Mouse (Mus musculus): ENCODE data around the gene Dph5. TPM values are rescaled to one million over a fixed set of nuclear protein-coding genes. Genes with fewer than 3 reads are reported as not detected.

Dph5 gene
- polyA plus RNA-seq, 1 experiment: 8.8 TPM

DNA sequence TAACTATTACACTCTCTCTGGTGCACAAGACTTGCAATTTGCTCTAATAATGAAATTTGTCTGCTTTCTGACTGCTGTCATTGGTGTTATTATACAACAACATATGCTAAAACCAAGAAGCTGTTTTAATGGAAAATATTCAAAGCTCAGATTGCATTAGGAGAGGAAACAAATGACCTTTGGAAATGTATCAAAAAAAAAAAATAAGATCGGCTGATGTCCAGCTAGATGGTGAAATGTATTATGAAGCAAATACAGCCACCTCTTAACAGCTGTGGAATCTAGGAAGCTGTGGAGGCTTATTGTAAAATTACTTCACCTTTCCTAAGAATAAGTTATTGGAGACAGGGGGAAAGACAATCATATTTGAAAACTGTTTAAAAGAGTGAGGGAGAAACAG lies 3.6 kb upstream of the Dph5 start:
- Histone ChIP-seq H3ac (ENCODE audit: control insufficient read depth, insufficient read length) (no peak overlapping the region), H3K36me3 (ENCODE audit: control insufficient read depth, insufficient read depth) (no peaks in the 10 kb centered on the region), H3K27me3 (ENCODE audit: control insufficient read depth, insufficient read depth, insufficient read length) (no peaks in the 10 kb centered on the region), H3K4me3 (no peak overlapping the region), H3K79me2 (ENCODE audit: control insufficient read depth, insufficient read depth) (peaks cover 5% of the 10 kb centered on the region), H3K4me2 (ENCODE audit: low read depth) (no peak overlapping the region)
- TF ChIP-seq MYOG (IDR thresholded peaks at IDR 0.05; ENCODE audit: control insufficient read depth in 1 of 3, insufficient read depth in 1 of 3, insufficient read length in 2 of 3, low read depth in 2 of 3): no peak
- TF ChIP-seq USF1 (IDR thresholded peaks at IDR 0.05; ENCODE audit: low read depth): no peak
- no peak for TF ChIP-seq REST (IDR thresholded peaks at IDR 0.05; ENCODE audit: insufficient read depth, insufficient read length)
- TF ChIP-seq MAX (IDR thresholded peaks at IDR 0.05; ENCODE audit: low read depth): no peak
- no peak for TF ChIP-seq CEBPB (IDR thresholded peaks at IDR 0.05; ENCODE audit: insufficient read depth, poor library complexity, severe bottlenecking)
- TF ChIP-seq TCF3 (IDR thresholded peaks at IDR 0.05; ENCODE audit: insufficient read length, low read depth): no peak
- TF ChIP-seq TCF12 (IDR thresholded peaks at IDR 0.05; ENCODE audit: insufficient read depth, poor library complexity, severe bottlenecking): no peak
- TF ChIP-seq SRF (IDR thresholded peaks at IDR 0.05; ENCODE audit: control insufficient read depth, insufficient read length, low read depth): no peak
- TF ChIP-seq E2F4 (IDR thresholded peaks at IDR 0.05; ENCODE audit: insufficient read depth): no peak
- TF ChIP-seq POLR2A (IDR thresholded peaks at IDR 0.05; ENCODE audit: insufficient read length, low read depth): no peak
- no peak for TF ChIP-seq POLR2AphosphoS2 (IDR thresholded peaks at IDR 0.05; ENCODE audit: insufficient read length, low read depth)
- no peak for TF ChIP-seq MYOD1 (IDR thresholded peaks at IDR 0.05; ENCODE audit: control insufficient read depth in 1 of 3, insufficient read length in 2 of 3, low read depth in 2 of 3)

- TF ChIP-seq USF1 (IDR thresholded peaks at IDR 0.05; ENCODE audit: low read depth) (no peak), TCF12 (IDR thresholded peaks at IDR 0.05; ENCODE audit: insufficient read depth, poor library complexity, severe bottlenecking) (no peak), MYOG (IDR thresholded peaks at IDR 0.05; ENCODE audit: control insufficient read depth in 1 of 3, insufficient read depth in 1 of 3, insufficient read length in 2 of 3, low read depth in 2 of 3) (no peak), REST (IDR thresholded peaks at IDR 0.05; ENCODE audit: insufficient read depth, insufficient read length) (no peak)
These were observed 871 bp downstream of the Dph5 start for GRCm38 (mm10) chr3:115888310-115889106.

GRCm38 (mm10) chr3:115892341-115892740 lies 4.7 kb downstream of the Dph5 start:
- Histone ChIP-seq H3ac (ENCODE audit: control insufficient read depth, insufficient read length) (no peak overlapping the region), H3K4me2 (ENCODE audit: low read depth) (no peak overlapping the region), H3K4me3 (no peak overlapping the region), H3K27me3 (ENCODE audit: control insufficient read depth, insufficient read depth, insufficient read length) (no peaks in the 10 kb centered on the region), H3K79me2 (ENCODE audit: control insufficient read depth, insufficient read depth) (peaks cover 14% of the 10 kb centered on the region), H3K36me3 (ENCODE audit: control insufficient read depth, insufficient read depth) (peaks cover 10% of the 10 kb centered on the region)
- TF ChIP-seq MYOG (IDR thresholded peaks at IDR 0.05; ENCODE audit: control insufficient read depth in 1 of 3, insufficient read depth in 1 of 3, insufficient read length in 2 of 3, low read depth in 2 of 3): no peak
- no peak for TF ChIP-seq POLR2A (IDR thresholded peaks at IDR 0.05; ENCODE audit: insufficient read length, low read depth)
- no peak for TF ChIP-seq E2F4 (IDR thresholded peaks at IDR 0.05; ENCODE audit: insufficient read depth)
- TF ChIP-seq TCF12 (IDR thresholded peaks at IDR 0.05; ENCODE audit: insufficient read depth, poor library complexity, severe bottlenecking): no peak
- TF ChIP-seq SRF (IDR thresholded peaks at IDR 0.05; ENCODE audit: control insufficient read depth, insufficient read length, low read depth): no peak
- no peak for TF ChIP-seq USF1 (IDR thresholded peaks at IDR 0.05; ENCODE audit: low read depth)
- no peak for TF ChIP-seq REST (IDR thresholded peaks at IDR 0.05; ENCODE audit: insufficient read depth, insufficient read length)
- no peak for TF ChIP-seq POLR2AphosphoS2 (IDR thresholded peaks at IDR 0.05; ENCODE audit: insufficient read length, low read depth)
- no peak for TF ChIP-seq MAX (IDR thresholded peaks at IDR 0.05; ENCODE audit: low read depth)
- TF ChIP-seq TCF3 (IDR thresholded peaks at IDR 0.05; ENCODE audit: insufficient read length, low read depth): no peak
- TF ChIP-seq CEBPB (IDR thresholded peaks at IDR 0.05; ENCODE audit: insufficient read depth, poor library complexity, severe bottlenecking): no peak
- no peak for TF ChIP-seq MYOD1 (IDR thresholded peaks at IDR 0.05; ENCODE audit: control insufficient read depth in 1 of 3, insufficient read length in 2 of 3, low read depth in 2 of 3)

More at GRCm38 (mm10) chr3:115888310-115889106, 871 bp downstream of the Dph5 start:
- H3K27me3 ChIP-seq (ENCODE audit: control insufficient read depth, insufficient read depth, insufficient read length): no peaks in the 10 kb centered on the region
- H3K79me2 ChIP-seq (ENCODE audit: control insufficient read depth, insufficient read depth): peaks cover 14% of the 10 kb centered on the region
- peak overlapping the region; percentile 34 for H3ac ChIP-seq (ENCODE audit: control insufficient read depth, insufficient read length)
- peak overlapping the region; percentile 85 for H3K4me3 ChIP-seq
- H3K4me2 ChIP-seq (ENCODE audit: low read depth): peak overlapping the region; percentile 73
- H3K36me3 ChIP-seq (ENCODE audit: control insufficient read depth, insufficient read depth): peaks cover 8% of the 10 kb centered on the region

GRCm38 (mm10) chr3:115893166-115893565 lies 5.5 kb downstream of the Dph5 start:
- H3K4me2 ChIP-seq (ENCODE audit: low read depth): no peak overlapping the region
- no peak overlapping the region for H3K4me3 ChIP-seq
- peaks cover 10% of the 10 kb centered on the region for H3K36me3 ChIP-seq (ENCODE audit: control insufficient read depth, insufficient read depth)
- no peak overlapping the region for H3ac ChIP-seq (ENCODE audit: control insufficient read depth, insufficient read length)
- H3K79me2 ChIP-seq (ENCODE audit: control insufficient read depth, insufficient read depth): peaks cover 14% of the 10 kb centered on the region
- TF ChIP-seq CEBPB (IDR thresholded peaks at IDR 0.05; ENCODE audit: insufficient read depth, poor library complexity, severe bottlenecking) (no peak), TCF3 (IDR thresholded peaks at IDR 0.05; ENCODE audit: insufficient read length, low read depth) (no peak), MAX (IDR thresholded peaks at IDR 0.05; ENCODE audit: low read depth) (no peak), POLR2A (IDR thresholded peaks at IDR 0.05; ENCODE audit: insufficient read length, low read depth) (no peak), REST (IDR thresholded peaks at IDR 0.05; ENCODE audit: insufficient read depth, insufficient read length) (no peak), E2F4 (IDR thresholded peaks at IDR 0.05; ENCODE audit: insufficient read depth) (no peak), USF1 (IDR thresholded peaks at IDR 0.05; ENCODE audit: low read depth) (no peak), POLR2AphosphoS2 (IDR thresholded peaks at IDR 0.05; ENCODE audit: insufficient read length, low read depth) (no peak), MYOD1 (IDR thresholded peaks at IDR 0.05; ENCODE audit: control insufficient read depth in 1 of 3, insufficient read length in 2 of 3, low read depth in 2 of 3) (no peak), SRF (IDR thresholded peaks at IDR 0.05; ENCODE audit: control insufficient read depth, insufficient read length, low read depth) (no peak), MYOG (IDR thresholded peaks at IDR 0.05; ENCODE audit: control insufficient read depth in 1 of 3, insufficient read depth in 1 of 3, insufficient read length in 2 of 3, low read depth in 2 of 3) (no peak), TCF12 (IDR thresholded peaks at IDR 0.05; ENCODE audit: insufficient read depth, poor library complexity, severe bottlenecking) (no peak)
- H3K27me3 ChIP-seq (ENCODE audit: control insufficient read depth, insufficient read depth, insufficient read length): no peaks in the 10 kb centered on the region
